Mouse (Mus musculus): ENCODE measurements around the gene Sh3yl1.

GRCm38 (mm10) chr12:30865781-30866180 lies 45.7 kb upstream of the Sh3yl1 start:
- TF ChIP-seq MYOD1 (IDR thresholded peaks at IDR 0.05; ENCODE audit: control insufficient read depth in 1 of 3, insufficient read length in 2 of 3, low read depth in 2 of 3): no peak
- no peak for TF ChIP-seq POLR2A (IDR thresholded peaks at IDR 0.05; ENCODE audit: insufficient read length, low read depth)
- no peak for TF ChIP-seq TCF12 (IDR thresholded peaks at IDR 0.05; ENCODE audit: insufficient read depth, poor library complexity, severe bottlenecking)
- no peak for TF ChIP-seq MAX (IDR thresholded peaks at IDR 0.05; ENCODE audit: low read depth)
- TF ChIP-seq E2F4 (IDR thresholded peaks at IDR 0.05; ENCODE audit: insufficient read depth): no peak
- no peak for TF ChIP-seq CEBPB (IDR thresholded peaks at IDR 0.05; ENCODE audit: insufficient read depth, poor library complexity, severe bottlenecking)
- TF ChIP-seq SRF (IDR thresholded peaks at IDR 0.05; ENCODE audit: control insufficient read depth, insufficient read length, low read depth): no peak

Measured in myocyte (in vitro differentiated cells).